Mouse (Mus musculus) lung, adult 18-20 months (tissue): ENCODE data around the gene Nrde2.

Experiments used
- DNase-seq, 2 experiments: peaks; one replicate each; pipeline ENCODE4 v3.0.0; 2022; ENCODE audit warnings: mixed read lengths in 2 of 2

The Nrde2 gene

DNA sequence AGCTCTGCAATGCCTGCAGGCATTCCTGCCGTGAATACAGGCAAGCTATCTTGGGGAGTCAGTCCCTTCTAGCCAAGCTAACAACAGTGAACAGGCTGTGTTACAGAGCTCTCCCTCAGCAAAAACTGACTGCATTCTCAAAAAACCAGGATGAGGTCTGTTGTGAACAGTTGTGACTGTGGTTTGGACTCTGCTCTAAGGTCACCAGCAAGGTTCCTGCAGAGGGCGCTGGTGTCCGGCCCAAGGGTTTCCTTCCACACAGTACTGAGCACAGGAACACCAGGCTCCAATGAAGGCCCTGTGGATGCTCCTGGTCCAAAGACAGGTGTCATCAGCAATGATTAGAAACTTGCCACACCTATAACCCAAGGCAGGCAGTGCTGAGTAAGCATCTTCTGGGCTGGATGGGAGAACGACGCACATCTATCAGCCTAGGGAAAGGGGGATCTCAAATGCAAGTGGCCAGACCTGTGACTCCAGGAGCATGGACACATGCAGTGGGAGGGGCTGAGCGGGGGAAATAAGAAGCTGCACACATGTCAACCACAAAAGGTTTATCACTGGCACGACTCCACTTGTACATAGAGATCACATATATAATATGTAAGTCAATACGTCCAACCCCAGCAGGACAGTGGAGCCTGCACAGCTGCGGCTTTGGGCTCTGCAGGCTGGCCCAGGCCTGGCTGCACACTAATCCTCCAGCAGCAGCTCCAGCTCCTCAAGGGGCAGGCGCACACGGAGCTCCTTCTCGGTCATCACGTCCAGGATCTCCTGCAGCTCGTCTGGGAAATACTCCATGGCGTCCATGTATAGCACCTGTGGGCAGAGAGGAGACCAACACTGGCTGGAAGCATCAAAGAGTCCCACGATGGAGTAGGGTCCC is 34.3 kb downstream of the Nrde2 start:
- DNase-seq, result no peak

DNA sequence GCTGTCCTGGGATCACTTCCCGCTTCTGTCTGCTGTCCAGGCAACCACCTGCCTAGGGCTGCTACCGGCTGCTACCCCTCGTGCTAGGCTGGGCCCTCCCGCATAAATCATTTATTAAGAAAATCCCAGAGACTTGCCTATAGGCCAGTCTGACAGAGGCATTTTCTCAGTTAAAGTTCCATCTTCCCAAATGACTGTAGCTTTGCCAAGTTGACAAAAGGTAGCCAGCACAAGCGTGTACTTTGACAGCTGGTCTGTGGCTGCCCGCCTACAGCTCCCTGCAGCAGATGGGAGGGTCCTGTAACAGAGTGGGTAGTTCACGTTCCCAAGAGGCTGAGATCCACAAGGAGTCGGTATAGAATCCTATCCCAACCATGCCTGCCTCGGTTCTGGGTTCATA is 36.0 kb downstream of the Nrde2 start:
- DNase-seq, result no peak

- peak; percentile 43 to 68 for DNase-seq
Measured at GRCm38 (mm10) chr12:100122921-100123381, 36.5 kb downstream of the Nrde2 start.

- no peak for DNase-seq
Measured at GRCm38 (mm10) chr12:100115982-100116381, 43.5 kb downstream of the Nrde2 start.

DNA sequence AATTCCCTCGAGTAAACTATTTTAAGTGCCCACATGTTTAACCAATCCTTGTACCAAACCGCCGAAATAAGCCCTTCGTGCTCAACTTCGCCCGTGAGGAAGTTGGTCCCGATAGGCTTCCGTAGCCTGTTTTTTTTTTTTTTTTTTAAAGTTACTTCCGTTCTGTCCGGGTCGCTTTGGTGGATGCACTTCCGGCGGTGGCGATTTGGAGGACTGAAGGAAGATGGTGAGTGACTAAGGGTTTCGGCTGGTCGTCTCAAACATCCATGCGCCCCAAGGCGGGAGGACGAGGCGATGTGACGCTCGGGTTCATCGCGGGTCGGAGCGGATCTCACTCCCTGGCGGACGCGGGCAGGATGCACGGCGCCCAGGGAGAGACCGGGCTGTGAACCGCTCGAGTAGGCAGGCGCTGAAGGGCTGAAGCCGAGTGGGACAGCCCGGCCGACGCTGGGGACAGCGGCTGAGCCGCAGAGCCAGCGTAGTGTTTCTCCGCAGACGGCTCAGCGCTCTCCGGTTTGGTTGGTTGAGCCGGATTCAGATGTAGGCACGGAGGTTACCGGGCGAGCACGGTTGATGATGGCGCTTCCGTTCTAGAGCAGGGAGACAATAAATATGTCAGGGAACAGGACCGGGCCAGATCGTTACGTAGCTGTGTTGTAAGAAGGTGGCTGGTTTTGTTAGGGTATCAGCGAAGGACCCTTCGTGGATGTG is 49.3 kb downstream of the Nrde2 start, which contains the start of gene Psmc1:
Psmc1 (plus strand) TSS at position 169 of the 711 bp plus-strand sequence.
- DNase-seq, result peak; percentile 75 to 84

GRCm38 (mm10) chr12:100107436-100107835 is 52.0 kb downstream of the Nrde2 start:
- DNase-seq, result no peak

GRCm38 (mm10) chr12:100106275-100106895 is 53.1 kb downstream of the Nrde2 start:
- DNase-seq, result peak; percentile 57 to 75

DNA sequence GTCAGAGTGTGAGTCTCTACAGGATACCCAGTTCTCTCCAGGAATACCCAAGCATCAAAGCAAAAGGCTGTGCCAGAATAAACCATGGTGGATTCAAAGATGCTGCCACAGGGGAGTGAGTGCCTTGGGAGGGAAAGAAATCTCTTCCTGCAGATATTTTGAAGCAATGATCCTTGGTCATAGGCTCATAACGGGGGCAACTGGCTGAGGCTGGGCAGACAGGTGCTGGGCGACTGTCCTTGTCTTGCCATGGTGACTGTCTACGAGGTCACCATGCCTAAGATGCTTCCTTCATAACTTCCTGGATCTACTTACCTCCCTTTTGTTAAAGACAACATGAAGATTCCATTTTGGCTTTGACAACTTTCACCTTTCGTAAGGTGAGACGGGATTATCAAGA is 54.9 kb downstream of the Nrde2 start:
- no peak for DNase-seq

- DNase-seq, result no peak
Measured at GRCm38 (mm10) chr12:100101651-100102050, 57.8 kb downstream of the Nrde2 start.

- no peak for DNase-seq
Measured at GRCm38 (mm10) chr12:100100707-100101030, 58.8 kb downstream of the Nrde2 start.

DNA sequence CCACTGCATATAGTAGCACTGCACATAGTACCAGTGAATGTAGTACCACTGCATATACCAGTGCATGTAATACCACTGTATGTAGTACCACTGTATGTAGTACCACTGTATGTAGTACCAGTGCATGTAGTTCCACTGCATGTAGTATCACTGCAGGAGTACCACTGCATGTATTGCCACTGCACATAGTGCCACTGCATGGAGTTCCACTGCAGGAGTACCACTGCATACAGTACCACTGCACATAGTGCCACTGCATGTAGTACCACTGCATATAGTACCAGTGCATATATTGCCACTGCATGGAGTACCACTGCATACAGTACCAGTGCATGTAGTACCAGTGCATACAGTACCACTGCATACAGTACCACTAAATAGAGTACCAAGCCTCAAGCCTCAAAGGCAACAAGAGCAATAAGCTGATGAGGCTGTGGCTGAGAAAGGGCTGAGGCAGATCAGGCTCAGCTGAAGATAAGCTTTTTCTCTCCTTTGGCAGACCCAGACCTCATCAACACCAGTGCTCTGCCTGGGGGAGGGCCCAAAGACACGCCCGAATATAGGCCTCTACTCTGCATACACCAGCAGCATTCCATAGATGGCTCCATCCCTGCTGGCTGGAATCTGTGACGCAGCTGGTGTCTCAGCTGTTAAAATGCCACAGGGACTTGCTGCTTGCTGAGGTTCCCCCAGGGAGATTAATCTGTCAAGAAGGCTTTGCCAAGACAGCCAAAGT is 59.3 kb downstream of the Nrde2 start:
- DNase-seq, result no peak

- no peak for DNase-seq
Measured at GRCm38 (mm10) chr12:100093046-100093445, 66.4 kb downstream of the Nrde2 start.

GRCm38 (mm10) chr12:100090750-100091149 is 68.7 kb downstream of the Nrde2 start:
- no peak for DNase-seq

DNA sequence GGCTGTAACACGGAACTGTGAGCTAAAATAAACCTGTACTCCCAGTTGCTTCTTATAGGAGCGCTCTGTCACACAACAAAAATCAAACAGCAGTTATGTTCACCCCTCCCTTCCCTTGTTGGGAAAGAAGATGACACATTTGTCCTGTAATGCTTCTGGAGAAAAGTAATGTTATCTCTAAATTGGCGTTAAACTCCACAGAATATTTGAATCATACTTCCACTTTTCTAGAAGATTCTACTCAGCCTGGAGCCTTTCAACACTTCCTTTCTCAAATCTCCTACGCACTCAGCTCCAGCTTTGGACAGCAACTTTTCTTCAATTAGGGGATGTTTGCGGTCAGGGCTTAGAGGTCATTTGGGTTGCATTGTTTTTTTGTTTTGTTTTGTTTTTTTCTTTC is 70.2 kb downstream of the Nrde2 start:
- no peak for DNase-seq

GRCm38 (mm10) chr12:100088026-100088425 is 71.4 kb downstream of the Nrde2 start:
- no peak for DNase-seq

GRCm38 (mm10) chr12:100079636-100080286 is 79.7 kb downstream of the Nrde2 start:
- DNase-seq, result peak in 1 of 2 experiments; percentile 20

DNA sequence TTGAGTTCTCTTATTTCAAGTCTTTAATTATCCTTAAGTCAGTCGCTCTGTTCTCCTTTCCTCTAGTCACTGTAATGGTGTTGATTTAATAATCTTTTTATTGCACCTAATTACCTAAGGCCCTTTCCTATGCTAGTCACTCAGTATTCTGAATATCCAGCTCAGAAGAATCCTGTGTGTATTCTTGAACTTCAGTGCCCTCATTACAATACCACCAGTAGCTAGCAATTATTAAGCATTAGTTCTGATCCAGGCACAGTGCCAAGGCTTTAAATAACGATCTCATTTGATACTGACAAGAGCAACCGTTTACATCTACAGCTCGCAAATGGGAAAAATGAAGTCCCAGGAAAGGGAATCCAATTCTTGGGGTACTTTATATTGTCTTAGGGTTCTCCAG is 83.7 kb downstream of the Nrde2 start:
- no peak for DNase-seq
